Mouse (Mus musculus) duodenum, adult 2 months (tissue): ENCODE data around the gene Olfr517. TPM values are rescaled to one million over a fixed set of nuclear protein-coding genes. Genes with fewer than 3 reads are reported as not detected.

Experiments
- polyA plus RNA-seq: library from polyadenylated mRNA; depleted of rRNA; stranded (reverse); fragments of >200 nt; gene quantifications from 2 replicates; pipeline ENCODE4 v1.2.3, GENCODE M21; 2012; ENCODE audit warnings: low replicate concordance; rRNA removed

Olfr517 gene
- not detected in 2 replicates for polyA plus RNA-seq

GRCm38 (mm10) chr7:108872279-108872678 lies at the start of gene Olfr517:
Gene Olfr517 (minus strand): TSS chr7:108872379.

GRCm38 (mm10) chr7:108894320-108894719 lies 22.1 kb upstream of the Olfr517 start, which contains the start of gene Olfr519:
Gene Olfr519 (minus strand): TSS chr7:108894420.

GRCm38 (mm10) chr7:108884906-108885305 lies 12.7 kb upstream of the Olfr517 start, which contains the start of gene Olfr518:
Gene Olfr518 (minus strand): TSS chr7:108885006.

GRCm38 (mm10) chr7:108850429-108850828 lies 21.8 kb downstream of the Olfr517 start, which contains the start of gene Olfr516:
Gene Olfr516 (minus strand): TSS chr7:108850529.

GRCm38 (mm10) chr7:108825897-108826296 lies 46.3 kb downstream of the Olfr517 start, which contains the start of gene Olfr514:
Gene Olfr514 (minus strand): TSS chr7:108825997.

Other genes starting within 250 kb of the Olfr517 start
- gene Olfr508, start 242.4 kb downstream of the Olfr517 start, polyA plus RNA-seq, result not detected in 2 replicates
- gene Olfr509, start 220.5 kb downstream of the Olfr517 start, polyA plus RNA-seq, result 0.02 TPM in 1 of 2 replicates, not detected in the other
- gene Olfr510, start 206.0 kb downstream of the Olfr517 start, polyA plus RNA-seq, result not detected in 2 replicates
- not detected in 2 replicates for gene Olfr512, start 159.1 kb downstream of the Olfr517 start, polyA plus RNA-seq
- not detected in 2 replicates for gene Olfr513, start 121.4 kb downstream of the Olfr517 start, polyA plus RNA-seq
- gene Olfr514, start 46.4 kb downstream of the Olfr517 start, polyA plus RNA-seq, result not detected in 2 replicates
- gene Olfr516, start 21.9 kb downstream of the Olfr517 start, polyA plus RNA-seq, result not detected in 2 replicates
- not detected in 2 replicates for gene Olfr518, start 12.6 kb upstream of the Olfr517 start, polyA plus RNA-seq
- not detected in 2 replicates for gene Olfr519, start 22.0 kb upstream of the Olfr517 start, polyA plus RNA-seq
- gene Nlrp10, start 57.8 kb upstream of the Olfr517 start, polyA plus RNA-seq, result 0.04 and 0.07 TPM in 2 replicates
- gene Eif3f, start 62.0 kb upstream of the Olfr517 start, polyA plus RNA-seq, result 278 and 415 TPM in 2 replicates
- 0.44 and 0.92 TPM in 2 replicates for gene Tub, start 78.0 kb upstream of the Olfr517 start, polyA plus RNA-seq
- gene Ric3, start 211.0 kb upstream of the Olfr517 start, polyA plus RNA-seq, result 0.20 and 2.5 TPM in 2 replicates